Mouse (Mus musculus): ENCODE results near the gene Ptges.

GRCm38 (mm10) chr2:30937731-30938130, 8.1 kb upstream of the Ptges start:
- no peak for TF ChIP-seq CTCF (IDR thresholded peaks at IDR 0.05; ENCODE audit: extremely low read depth, insufficient read length, insufficient replicate concordance, low read depth, low read length)
- no peak for TF ChIP-seq POLR2A (IDR thresholded peaks at IDR 0.05; ENCODE audit: low read depth, low read length)

Data from small intestine, adult 2 months (tissue).